Mouse (Mus musculus) neural tube, embryonic 14.5 days (tissue): ENCODE measurements around the gene Cd5. TPM values are rescaled to one million over a fixed set of nuclear protein-coding genes. Genes with fewer than 3 reads are reported as not detected.

ENCODE experiments used
- polyA plus RNA-seq: library from polyadenylated mRNA; unstranded; fragments of >200 nt; fragmentation: Nextera tagmentation; extraction: Ambion mirVana; gene quantifications from 2 replicates; pipeline ENCODE4 v1.2.1, GENCODE M21; 2014

Gene Cd5
- polyA plus RNA-seq, 1 experiment from 2014 or later = 0.44 TPM

Other genes starting within 250 kb of the Cd5 start
- 61.7 and 67.5 TPM in 2 replicates for gene Cpsf7, start 213.7 kb downstream of the Cd5 start, polyA plus RNA-seq
- 67.8 and 73.3 TPM in 2 replicates for gene Sdhaf2, start 212.9 kb downstream of the Cd5 start, polyA plus RNA-seq
- gene Tmem216, start 182.8 kb downstream of the Cd5 start, polyA plus RNA-seq = 53.2 and 58.2 TPM in 2 replicates
- 22.3 and 22.9 TPM in 2 replicates for gene Cyb561a3, start 161.8 kb downstream of the Cd5 start, polyA plus RNA-seq
- 34.9 and 40.8 TPM in 2 replicates for gene Tmem138, start 161.6 kb downstream of the Cd5 start, polyA plus RNA-seq
- gene Ddb1, start 133.7 kb downstream of the Cd5 start, polyA plus RNA-seq = 176 and 245 TPM in 2 replicates
- 29.4 and 30.5 TPM in 2 replicates for gene Tkfc, start 133.3 kb downstream of the Cd5 start, polyA plus RNA-seq
- gene Vwce, start 104.8 kb downstream of the Cd5 start, polyA plus RNA-seq = 1.2 and 1.7 TPM in 2 replicates
- not detected in 2 replicates for gene Pga5, start 60.9 kb downstream of the Cd5 start, polyA plus RNA-seq
- gene Vps37c, start 50.3 kb downstream of the Cd5 start, polyA plus RNA-seq = 23.1 and 31.1 TPM in 2 replicates
- gene Cd6, start 91.1 kb upstream of the Cd5 start, polyA plus RNA-seq = not detected in 2 replicates
- gene Slc15a3, start 100.7 kb upstream of the Cd5 start, polyA plus RNA-seq = 0.36 and 0.52 TPM in 2 replicates
- 132 and 146 TPM in 2 replicates for gene Tmem132a, start 130.9 kb upstream of the Cd5 start, polyA plus RNA-seq
- 36.3 and 39.1 TPM in 2 replicates for gene Tmem109, start 143.0 kb upstream of the Cd5 start, polyA plus RNA-seq
- 37.6 and 48.8 TPM in 2 replicates for gene Prpf19, start 156.2 kb upstream of the Cd5 start, polyA plus RNA-seq
- not detected in 2 replicates for gene Zp1, start 181.6 kb upstream of the Cd5 start, polyA plus RNA-seq
- gene Ptgdr2, start 198.2 kb upstream of the Cd5 start, polyA plus RNA-seq = 0.10 and 0.11 TPM in 2 replicates
- 9.8 and 11.6 TPM in 2 replicates for gene Ccdc86, start 210.3 kb upstream of the Cd5 start, polyA plus RNA-seq
- gene Ms4a10, start 235.7 kb upstream of the Cd5 start, polyA plus RNA-seq = not detected in 2 replicates